Mouse (Mus musculus): ENCODE data around the gene Kat2b. TPM values are rescaled to one million over a fixed set of nuclear protein-coding genes. Genes with fewer than 3 reads are reported as not detected.

Kat2b gene
- total and polyA plus RNA-seq, 3 experiments, result 2.4 to 52.2 (median 27.1) TPM

DNA sequence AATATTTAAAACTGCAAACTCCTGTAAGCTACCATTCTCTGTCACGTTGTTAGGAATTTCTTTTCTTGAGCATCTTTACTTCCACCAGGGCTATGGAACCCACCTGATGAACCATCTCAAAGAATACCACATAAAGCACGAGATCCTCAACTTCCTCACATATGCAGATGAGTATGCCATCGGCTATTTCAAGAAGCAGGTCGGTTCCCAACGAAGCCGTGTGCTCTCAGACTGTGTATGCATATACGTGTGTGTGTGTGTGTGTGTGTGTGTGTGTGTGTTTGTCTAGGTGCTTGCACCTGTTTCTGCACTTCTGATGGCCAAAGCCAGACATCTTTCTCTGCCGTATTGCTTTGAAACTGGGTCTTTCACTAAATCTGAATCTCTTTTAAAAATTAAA is 92.6 kb downstream of the Kat2b start:
- Histone ChIP-seq H3K4me3 (ENCODE audit: low read depth, low read length) (no peak overlapping the region), H3K4me1 (ENCODE audit: insufficient read depth, low read depth, low read length) (peaks cover 16% of the 10 kb centered on the region), H3K36me3 (replicated peaks) (peaks cover 90% of the 10 kb centered on the region), H3K9me3 (replicated peaks) (no peaks in the 10 kb centered on the region), H3K27me3 (ENCODE audit: insufficient read depth, low read length) (no peaks in the 10 kb centered on the region)
- ATAC-seq (ENCODE audit: extremely low read depth, insufficient number of reproducible peaks, low FRiP score, poor library complexity, severe bottlenecking) (no peak), DNase-seq (ENCODE audit: low spot score) (no peak)
- TF ChIP-seq GATA1 (IDR thresholded peaks at IDR 0.05; ENCODE audit: borderline replicate concordance, low read length) (no peak), GATA2 (IDR thresholded peaks at IDR 0.05; ENCODE audit: borderline replicate concordance, low read depth, low read length) (no peak), CTCF (IDR thresholded peaks at IDR 0.05; ENCODE audit: low read depth, low read length) (no peak), POLR2AphosphoS5 (IDR thresholded peaks at IDR 0.05; ENCODE audit: insufficient replicate concordance, low read depth, low read length) (no peak), TAL1 (conservative IDR thresholded peaks at IDR 0.05; ENCODE audit: low read depth, low read length) (no peak)

DNA sequence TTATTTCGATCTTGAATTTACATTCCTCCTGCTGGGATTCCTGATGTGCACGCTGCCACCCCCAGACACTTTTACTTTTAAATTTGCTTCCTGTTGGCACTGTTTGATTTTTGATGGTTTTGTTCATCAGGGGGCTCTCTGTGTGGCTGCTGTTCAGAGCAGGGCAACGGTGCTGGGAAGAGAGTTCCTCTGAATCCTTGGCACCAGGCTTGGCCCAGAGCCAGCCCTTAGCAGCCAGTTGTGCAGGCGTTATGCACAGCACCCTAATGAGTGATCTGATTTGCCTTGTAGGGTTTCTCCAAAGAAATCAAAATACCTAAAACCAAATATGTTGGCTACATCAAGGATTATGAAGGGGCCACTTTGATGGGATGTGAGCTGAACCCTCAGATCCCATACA is 93.1 kb downstream of the Kat2b start:
- DNase-seq (ENCODE audit: low spot score) (no peak), ATAC-seq (ENCODE audit: extremely low read depth, insufficient number of reproducible peaks, low FRiP score, poor library complexity, severe bottlenecking) (no peak)
- no peak for TF ChIP-seq CTCF (IDR thresholded peaks at IDR 0.05; ENCODE audit: low read depth, low read length)
- TF ChIP-seq GATA2 (IDR thresholded peaks at IDR 0.05; ENCODE audit: borderline replicate concordance, low read depth, low read length), result no peak
- TF ChIP-seq GATA1 (IDR thresholded peaks at IDR 0.05; ENCODE audit: borderline replicate concordance, low read length), result no peak
- no peak for TF ChIP-seq TAL1 (conservative IDR thresholded peaks at IDR 0.05; ENCODE audit: low read depth, low read length)
- no peak for TF ChIP-seq POLR2AphosphoS5 (IDR thresholded peaks at IDR 0.05; ENCODE audit: insufficient replicate concordance, low read depth, low read length)
- no peaks in the 10 kb centered on the region for H3K27me3 ChIP-seq (ENCODE audit: insufficient read depth, low read length)
- no peak overlapping the region for H3K4me3 ChIP-seq (ENCODE audit: low read depth, low read length)
- H3K9me3 ChIP-seq (replicated peaks), result no peaks in the 10 kb centered on the region
- H3K4me1 ChIP-seq (ENCODE audit: insufficient read depth, low read depth, low read length), result peaks cover 16% of the 10 kb centered on the region
- H3K36me3 ChIP-seq (replicated peaks), result peaks cover 89% of the 10 kb centered on the region

DNA sequence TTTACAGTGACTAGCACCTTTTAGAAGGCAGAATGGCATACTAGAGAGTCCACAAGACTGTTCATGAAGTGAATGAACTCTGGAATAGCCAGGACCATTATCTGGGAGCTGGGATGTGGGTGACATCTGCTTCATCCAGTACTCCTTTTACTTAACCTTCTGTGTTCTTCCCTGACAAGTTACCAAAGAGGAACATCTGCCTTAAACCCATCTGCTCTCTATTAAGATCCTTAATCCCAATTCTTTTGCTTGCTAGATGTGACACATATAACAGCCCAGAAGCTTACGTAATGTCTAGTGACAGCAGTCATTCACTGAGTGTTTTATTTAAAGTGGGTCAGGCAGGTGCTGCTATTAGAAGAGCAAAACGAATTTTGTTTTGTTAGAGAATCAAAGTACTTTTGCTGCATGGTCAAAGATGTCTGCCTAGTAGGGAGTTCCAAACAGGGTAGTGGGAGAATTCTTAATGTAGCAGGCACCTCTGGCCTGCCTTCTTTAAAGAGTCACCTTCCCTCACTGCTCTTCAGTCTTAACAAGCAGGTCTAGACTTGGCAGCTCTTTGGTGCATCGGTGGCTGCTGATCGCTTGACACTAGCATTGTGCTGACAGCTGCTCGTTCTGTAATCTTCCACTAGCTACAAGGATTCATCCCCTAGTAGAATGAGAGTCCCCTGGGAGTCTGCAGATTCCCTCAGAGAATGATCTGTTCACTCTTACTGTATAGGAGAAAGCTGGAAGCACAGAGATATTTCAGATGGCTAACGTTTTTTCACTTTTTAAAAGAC is 94.6 kb downstream of the Kat2b start:
- H3K4me3 ChIP-seq (ENCODE audit: low read depth, low read length), result no peak overlapping the region
- DNase-seq (ENCODE audit: low spot score) (no peak), ATAC-seq (ENCODE audit: extremely low read depth, insufficient number of reproducible peaks, low FRiP score, poor library complexity, severe bottlenecking) (no peak)
- H3K9me3 ChIP-seq (replicated peaks), result no peaks in the 10 kb centered on the region
- H3K4me1 ChIP-seq (ENCODE audit: insufficient read depth, low read depth, low read length), result peaks cover 11% of the 10 kb centered on the region
- no peaks in the 10 kb centered on the region for H3K27me3 ChIP-seq (ENCODE audit: insufficient read depth, low read length)
- peaks cover 89% of the 10 kb centered on the region for H3K36me3 ChIP-seq (replicated peaks)
- TF ChIP-seq GATA2 (IDR thresholded peaks at IDR 0.05; ENCODE audit: borderline replicate concordance, low read depth, low read length), result no peak
- no peak for TF ChIP-seq POLR2AphosphoS5 (IDR thresholded peaks at IDR 0.05; ENCODE audit: insufficient replicate concordance, low read depth, low read length)
- TF ChIP-seq GATA1 (IDR thresholded peaks at IDR 0.05; ENCODE audit: borderline replicate concordance, low read length), result no peak
- TF ChIP-seq CTCF (IDR thresholded peaks at IDR 0.05; ENCODE audit: low read depth, low read length), result no peak
- TF ChIP-seq TAL1 (conservative IDR thresholded peaks at IDR 0.05; ENCODE audit: low read depth, low read length), result no peak

DNA sequence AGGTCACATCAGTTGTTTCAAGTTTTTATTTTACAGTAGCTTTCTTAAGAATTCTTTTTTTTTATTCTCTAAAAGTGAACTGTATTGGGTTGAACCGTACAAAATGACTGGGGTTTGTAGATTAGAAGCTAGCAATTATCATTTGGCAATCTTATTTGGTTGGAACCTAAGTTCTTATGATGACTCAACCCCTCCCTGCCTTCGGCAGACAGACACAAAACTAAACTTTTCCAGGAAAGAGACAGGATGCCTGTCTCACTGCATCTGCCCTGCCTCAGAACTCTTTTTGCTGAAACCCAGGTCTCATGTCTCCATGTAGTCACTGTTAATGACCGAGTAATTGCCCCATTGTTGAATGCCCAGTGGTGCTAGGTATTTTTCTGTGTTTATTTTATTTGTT is 97.6 kb downstream of the Kat2b start:
- ATAC-seq (ENCODE audit: extremely low read depth, insufficient number of reproducible peaks, low FRiP score, poor library complexity, severe bottlenecking) (peak; percentile 48; the same call in 1 of the 2 replicates), DNase-seq (ENCODE audit: low spot score) (no peak)
- Histone ChIP-seq H3K27me3 (ENCODE audit: insufficient read depth, low read length) (no peaks in the 10 kb centered on the region), H3K36me3 (replicated peaks) (peaks cover 90% of the 10 kb centered on the region), H3K9me3 (replicated peaks) (no peaks in the 10 kb centered on the region), H3K4me1 (ENCODE audit: insufficient read depth, low read depth, low read length) (no peaks in the 10 kb centered on the region; the same call in 1 of the 2 replicates), H3K4me3 (ENCODE audit: low read depth, low read length) (no peak overlapping the region)
- TF ChIP-seq CTCF (IDR thresholded peaks at IDR 0.05; ENCODE audit: low read depth, low read length) (no peak), GATA2 (IDR thresholded peaks at IDR 0.05; ENCODE audit: borderline replicate concordance, low read depth, low read length) (no peak)

DNA sequence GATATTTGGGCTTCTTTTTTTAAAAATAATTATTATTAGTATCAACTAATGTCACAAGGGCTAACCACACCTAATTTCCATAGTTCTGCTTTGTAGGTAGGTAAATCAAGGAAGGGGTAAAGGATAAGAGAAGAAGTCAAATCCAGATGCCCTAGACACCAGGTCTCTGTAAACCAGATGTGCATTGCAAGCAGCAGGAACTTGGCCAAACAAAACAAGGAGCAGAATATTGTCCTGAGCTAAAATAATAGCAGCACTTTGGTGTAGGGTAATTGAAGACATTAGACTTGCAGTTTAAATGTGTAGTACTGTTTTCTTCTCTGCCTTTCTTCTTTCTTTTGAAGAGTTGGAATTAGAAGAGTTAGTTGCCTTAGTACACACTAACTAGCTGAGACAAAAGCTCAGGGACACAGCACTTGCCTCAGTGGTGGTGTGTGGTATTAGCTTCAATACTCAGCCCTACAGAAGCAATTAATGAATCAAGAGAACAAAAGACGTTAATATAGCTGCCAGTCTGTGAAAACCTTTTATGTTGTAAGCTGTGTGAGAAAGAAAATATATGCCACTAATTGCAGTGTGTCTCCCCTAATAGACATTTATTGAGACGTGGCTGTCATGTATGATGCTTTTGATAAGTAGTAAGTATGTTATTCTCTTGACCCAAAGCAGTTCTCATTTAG is 98.2 kb downstream of the Kat2b start:
- no peaks in the 10 kb centered on the region; the same call in 1 of the 2 replicates for H3K4me1 ChIP-seq (ENCODE audit: insufficient read depth, low read depth, low read length)
- H3K9me3 ChIP-seq (replicated peaks), result no peaks in the 10 kb centered on the region
- DNase-seq (ENCODE audit: low spot score), result no peak
- TF ChIP-seq GATA1 (IDR thresholded peaks at IDR 0.05; ENCODE audit: borderline replicate concordance, low read length) (no peak), TAL1 (conservative IDR thresholded peaks at IDR 0.05; ENCODE audit: low read depth, low read length) (no peak), GATA2 (IDR thresholded peaks at IDR 0.05; ENCODE audit: borderline replicate concordance, low read depth, low read length) (no peak)
- H3K36me3 ChIP-seq (replicated peaks), result peaks cover 90% of the 10 kb centered on the region
- no peak overlapping the region for H3K4me3 ChIP-seq (ENCODE audit: low read depth, low read length)
- H3K27me3 ChIP-seq (ENCODE audit: insufficient read depth, low read length), result no peaks in the 10 kb centered on the region
- ATAC-seq (ENCODE audit: extremely low read depth, insufficient number of reproducible peaks, low FRiP score, poor library complexity, severe bottlenecking), result no peak

DNA sequence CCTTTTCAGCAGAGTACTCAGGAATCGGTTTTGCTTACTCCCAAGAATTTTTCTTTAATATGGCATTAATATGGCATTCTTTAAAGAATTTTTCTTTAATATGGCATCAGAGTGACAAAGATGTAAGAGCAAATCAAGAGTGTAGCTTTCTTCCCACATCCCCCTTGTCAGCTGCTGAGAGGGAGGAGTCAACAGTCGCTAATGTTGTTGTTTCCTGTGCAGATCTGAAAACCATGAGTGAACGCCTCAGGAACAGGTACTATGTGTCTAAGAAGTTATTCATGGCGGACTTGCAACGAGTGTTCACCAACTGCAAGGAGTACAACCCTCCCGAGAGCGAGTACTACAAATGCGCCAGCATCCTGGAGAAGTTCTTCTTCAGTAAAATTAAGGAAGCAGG is 103.8 kb downstream of the Kat2b start:
- peaks cover 75% of the 10 kb centered on the region for H3K36me3 ChIP-seq (replicated peaks)

More for the DNA sequence above, 103.8 kb downstream of the Kat2b start:
- no peak for TF ChIP-seq POLR2AphosphoS5 (IDR thresholded peaks at IDR 0.05; ENCODE audit: insufficient replicate concordance, low read depth, low read length)
- no peak for TF ChIP-seq GATA1 (IDR thresholded peaks at IDR 0.05; ENCODE audit: borderline replicate concordance, low read length)
- TF ChIP-seq CTCF (IDR thresholded peaks at IDR 0.05; ENCODE audit: low read depth, low read length), result no peak
- TF ChIP-seq GATA2 (IDR thresholded peaks at IDR 0.05; ENCODE audit: borderline replicate concordance, low read depth, low read length), result no peak
- TF ChIP-seq TAL1 (conservative IDR thresholded peaks at IDR 0.05; ENCODE audit: low read depth, low read length), result no peak
- ATAC-seq (ENCODE audit: extremely low read depth, insufficient number of reproducible peaks, low FRiP score, poor library complexity, severe bottlenecking), result no peak
- Histone ChIP-seq H3K4me1 (ENCODE audit: insufficient read depth, low read depth, low read length) (no peaks in the 10 kb centered on the region; the same call in 1 of the 2 replicates), H3K9me3 (replicated peaks) (no peaks in the 10 kb centered on the region), H3K4me3 (ENCODE audit: low read depth, low read length) (no peak overlapping the region), H3K27me3 (ENCODE audit: insufficient read depth, low read length) (no peaks in the 10 kb centered on the region)
- no peak for DNase-seq (ENCODE audit: low spot score)
